Mouse (Mus musculus): Measurements from ENCODE around the gene Hist2h2aa1.
"Not testable (repeated sequence)": the region's sequence is repeated elsewhere in the genome, so short reads cannot be mapped to it uniquely, and the experiment has no call there.

Hist2h2aa1 gene

DNA sequence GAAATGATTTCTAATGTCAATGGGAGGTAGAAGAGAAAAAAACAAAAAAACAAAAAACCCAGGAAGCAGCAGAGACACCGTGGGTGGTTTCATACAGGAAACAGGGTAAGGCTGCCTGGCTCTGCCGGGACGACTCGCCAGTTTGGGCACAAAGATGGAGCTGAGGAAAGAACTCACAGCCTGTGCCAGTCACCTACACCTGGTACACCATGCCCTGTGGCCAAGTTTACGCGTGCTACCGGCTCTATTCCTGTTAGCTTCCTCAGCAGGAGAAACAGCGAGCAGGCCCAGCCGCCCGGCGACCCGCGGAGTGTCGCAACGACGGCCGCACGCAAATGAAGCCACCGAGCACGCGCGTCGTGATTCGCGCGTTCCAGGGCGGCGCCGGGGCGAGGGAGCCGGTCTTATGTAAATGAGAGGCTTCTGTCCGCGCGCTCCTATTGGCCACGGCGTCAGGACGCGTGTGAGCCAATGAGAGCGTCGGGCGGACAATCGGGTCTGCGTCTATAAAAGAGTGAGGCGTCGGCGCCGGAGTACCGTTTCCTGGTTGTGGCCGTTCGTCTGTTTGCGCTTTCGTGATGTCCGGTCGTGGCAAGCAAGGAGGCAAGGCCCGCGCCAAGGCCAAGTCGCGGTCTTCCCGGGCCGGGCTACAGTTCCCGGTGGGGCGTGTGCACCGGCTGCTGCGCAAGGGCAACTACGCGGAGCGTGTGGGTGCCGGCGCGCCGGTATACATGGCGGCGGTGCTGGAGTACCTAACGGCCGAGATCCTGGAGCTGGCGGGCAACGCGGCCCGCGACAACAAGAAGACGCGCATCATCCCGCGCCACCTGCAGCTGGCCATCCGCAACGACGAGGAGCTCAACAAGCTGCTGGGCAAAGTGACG, at the start of gene Hist2h2aa1:
Gene Hist2h2aa1, plus strand, starts transcription at position 495 of the 884 bp plus-strand sequence.
- DNase-seq (ENCODE audit: low spot score): peak; percentile 75

GRCm38 (mm10) chr3:96195616-96196313, 49.5 kb upstream of the Hist2h2aa1 start:
- no peak for DNase-seq (ENCODE audit: low spot score)

- no peak for DNase-seq (ENCODE audit: low spot score)
These were observed 48.7 kb upstream of the Hist2h2aa1 start for GRCm38 (mm10) chr3:96196437-96197128.

DNA sequence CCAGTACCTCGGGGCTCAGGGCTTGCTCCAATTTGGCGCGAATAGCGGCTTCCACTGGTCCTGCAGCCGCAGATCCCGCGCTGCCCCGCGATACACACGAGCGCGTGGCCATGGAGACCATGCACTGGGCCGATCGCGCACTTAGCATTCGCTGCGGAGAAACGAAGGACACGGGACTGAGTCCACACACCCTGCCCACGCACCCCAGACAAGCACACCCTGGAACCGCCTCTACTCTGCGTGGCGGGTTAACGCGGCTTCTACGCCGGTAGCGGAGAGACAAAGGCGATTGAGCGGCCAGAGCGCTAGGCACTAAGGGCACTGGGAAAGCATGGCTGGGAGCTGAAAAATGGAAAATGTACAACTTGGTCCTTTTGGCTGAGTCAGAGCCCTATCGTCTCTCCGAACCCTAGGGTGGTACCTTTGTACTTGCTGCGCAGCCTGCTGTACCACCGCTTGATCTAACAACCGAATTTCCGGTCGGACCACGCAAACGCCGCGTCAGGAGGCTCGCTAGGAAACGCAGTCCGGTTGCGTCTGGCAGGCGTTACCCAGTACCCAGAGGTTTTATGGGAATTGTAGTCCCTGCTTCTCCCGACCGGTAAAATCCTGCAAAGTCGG, 48.1 kb upstream of the Hist2h2aa1 start:
- peak; percentile 72 for DNase-seq (ENCODE audit: low spot score)

- no peak for DNase-seq (ENCODE audit: low spot score)
These were observed 47.1 kb upstream of the Hist2h2aa1 start for GRCm38 (mm10) chr3:96198181-96198580.

- DNase-seq (ENCODE audit: low spot score): not testable (repeated sequence)
These were observed 46.6 kb upstream of the Hist2h2aa1 start for GRCm38 (mm10) chr3:96198601-96199251.

GRCm38 (mm10) chr3:96199731-96200130, 45.6 kb upstream of the Hist2h2aa1 start:
- DNase-seq (ENCODE audit: low spot score): no peak

GRCm38 (mm10) chr3:96207819-96208218, 37.5 kb upstream of the Hist2h2aa1 start:
- DNase-seq (ENCODE audit: low spot score): no peak

DNA sequence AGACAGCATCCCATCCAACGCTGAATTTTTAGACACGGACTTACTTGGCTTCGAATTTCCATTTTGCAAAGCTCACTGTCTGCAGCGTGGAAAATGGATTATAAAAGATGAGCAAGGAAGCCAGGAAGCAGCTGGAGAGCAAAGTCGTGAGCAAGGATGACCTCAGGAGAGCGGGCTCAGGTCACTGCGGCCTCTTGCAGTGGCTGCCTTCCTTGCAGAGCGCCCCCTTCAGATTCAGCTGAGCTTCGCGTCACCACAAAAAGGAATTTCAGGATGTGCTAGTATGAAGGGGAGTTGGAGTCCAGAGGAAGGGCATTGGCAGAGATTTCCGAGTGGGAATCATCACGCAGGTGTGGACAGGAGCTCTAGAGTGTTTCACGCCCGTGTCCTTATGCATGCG, 36.1 kb upstream of the Hist2h2aa1 start:
- no peak for DNase-seq (ENCODE audit: low spot score)

GRCm38 (mm10) chr3:96219191-96219641, 26.1 kb upstream of the Hist2h2aa1 start:
- no peak for DNase-seq (ENCODE audit: low spot score)

GRCm38 (mm10) chr3:96219661-96220130, 25.6 kb upstream of the Hist2h2aa1 start, which contains the start of the genes Bola1 and Hist2h2ab:
TSS of gene Bola1 (minus strand) at chr3:96219709.
TSS of gene Hist2h2ab (plus strand) at chr3:96219865.
- peak; percentile 56 for DNase-seq (ENCODE audit: low spot score)

DNA sequence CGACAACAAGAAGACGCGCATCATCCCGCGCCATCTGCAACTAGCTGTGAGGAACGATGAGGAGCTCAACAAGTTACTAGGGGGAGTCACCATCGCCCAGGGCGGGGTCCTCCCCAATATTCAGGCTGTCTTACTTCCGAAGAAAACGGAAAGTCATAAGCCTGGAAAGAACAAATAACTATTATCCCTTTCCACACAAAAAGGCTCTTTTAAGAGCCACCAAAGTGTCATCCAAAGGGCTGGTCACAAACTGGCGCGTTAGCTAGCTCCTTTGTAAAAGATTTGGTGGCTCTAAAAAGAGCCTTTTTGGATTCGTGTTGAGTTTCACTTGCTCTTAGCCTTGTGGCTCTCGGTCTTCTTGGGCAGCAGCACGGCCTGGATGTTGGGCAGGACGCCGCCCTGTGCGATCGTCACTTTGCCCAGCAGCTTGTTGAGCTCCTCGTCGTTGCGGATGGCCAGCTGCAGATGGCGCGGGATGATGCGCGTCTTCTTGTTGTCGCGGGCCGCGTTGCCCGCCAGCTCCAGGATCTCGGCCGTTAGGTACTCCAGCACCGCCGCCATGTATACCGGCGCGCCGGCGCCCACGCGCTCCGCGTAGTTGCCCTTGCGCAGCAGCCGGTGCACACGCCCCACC, 25.0 kb upstream of the Hist2h2aa1 start:
- peak; percentile 19 for DNase-seq (ENCODE audit: low spot score)

DNA sequence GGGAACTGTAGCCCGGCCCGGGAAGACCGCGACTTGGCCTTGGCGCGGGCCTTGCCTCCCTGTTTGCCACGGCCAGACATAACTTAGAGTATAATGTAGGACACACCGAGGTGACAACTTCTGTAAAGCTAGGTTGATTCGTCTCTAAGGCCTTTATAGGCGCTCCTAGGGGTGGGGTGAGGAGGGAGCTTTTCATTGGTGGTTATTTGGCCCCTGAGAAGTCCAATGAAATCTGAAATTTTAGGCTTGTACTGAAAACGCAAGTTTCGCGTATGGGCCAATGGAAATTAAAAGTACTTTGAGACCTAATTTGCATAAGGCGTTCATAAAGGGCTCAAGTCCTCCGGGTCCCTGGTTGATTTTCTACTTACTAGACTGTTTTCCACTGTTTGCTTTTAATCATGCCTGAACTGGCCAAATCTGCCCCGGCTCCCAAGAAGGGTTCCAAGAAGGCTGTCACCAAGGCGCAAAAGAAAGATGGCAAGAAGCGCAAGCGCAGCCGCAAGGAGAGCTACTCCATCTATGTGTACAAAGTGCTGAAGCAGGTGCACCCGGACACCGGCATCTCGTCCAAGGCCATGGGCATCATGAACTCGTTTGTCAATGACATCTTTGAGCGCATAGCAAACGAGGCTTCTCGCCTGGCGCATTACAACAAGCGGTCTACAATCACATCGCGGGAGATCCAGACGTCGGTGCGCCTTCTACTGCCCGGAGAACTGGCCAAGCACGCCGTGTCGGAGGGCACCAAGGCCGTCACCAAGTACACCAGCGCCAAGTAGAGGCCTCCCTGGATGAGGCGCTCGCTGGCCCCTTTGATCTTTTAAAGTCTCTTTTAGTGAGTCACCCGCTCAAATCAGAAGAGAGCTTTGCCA, 24.3 kb upstream of the Hist2h2aa1 start, which contains the start of the genes Hist2h2ac and Hist2h2be:
Gene Hist2h2ac, minus strand, starts transcription at position 116 of the 875 bp plus-strand sequence.
Gene Hist2h2be, plus strand, starts transcription at position 355 of the 875 bp plus-strand sequence.
- DNase-seq (ENCODE audit: low spot score): peak; percentile 62

- DNase-seq (ENCODE audit: low spot score): no peak
These were observed 23.7 kb upstream of the Hist2h2aa1 start for GRCm38 (mm10) chr3:96221640-96222038.

- DNase-seq (ENCODE audit: low spot score): no peak
These were observed 22.5 kb upstream of the Hist2h2aa1 start for GRCm38 (mm10) chr3:96222774-96223173.

- DNase-seq (ENCODE audit: low spot score): no peak
These were observed 19.9 kb upstream of the Hist2h2aa1 start for GRCm38 (mm10) chr3:96225421-96225820.

DNA sequence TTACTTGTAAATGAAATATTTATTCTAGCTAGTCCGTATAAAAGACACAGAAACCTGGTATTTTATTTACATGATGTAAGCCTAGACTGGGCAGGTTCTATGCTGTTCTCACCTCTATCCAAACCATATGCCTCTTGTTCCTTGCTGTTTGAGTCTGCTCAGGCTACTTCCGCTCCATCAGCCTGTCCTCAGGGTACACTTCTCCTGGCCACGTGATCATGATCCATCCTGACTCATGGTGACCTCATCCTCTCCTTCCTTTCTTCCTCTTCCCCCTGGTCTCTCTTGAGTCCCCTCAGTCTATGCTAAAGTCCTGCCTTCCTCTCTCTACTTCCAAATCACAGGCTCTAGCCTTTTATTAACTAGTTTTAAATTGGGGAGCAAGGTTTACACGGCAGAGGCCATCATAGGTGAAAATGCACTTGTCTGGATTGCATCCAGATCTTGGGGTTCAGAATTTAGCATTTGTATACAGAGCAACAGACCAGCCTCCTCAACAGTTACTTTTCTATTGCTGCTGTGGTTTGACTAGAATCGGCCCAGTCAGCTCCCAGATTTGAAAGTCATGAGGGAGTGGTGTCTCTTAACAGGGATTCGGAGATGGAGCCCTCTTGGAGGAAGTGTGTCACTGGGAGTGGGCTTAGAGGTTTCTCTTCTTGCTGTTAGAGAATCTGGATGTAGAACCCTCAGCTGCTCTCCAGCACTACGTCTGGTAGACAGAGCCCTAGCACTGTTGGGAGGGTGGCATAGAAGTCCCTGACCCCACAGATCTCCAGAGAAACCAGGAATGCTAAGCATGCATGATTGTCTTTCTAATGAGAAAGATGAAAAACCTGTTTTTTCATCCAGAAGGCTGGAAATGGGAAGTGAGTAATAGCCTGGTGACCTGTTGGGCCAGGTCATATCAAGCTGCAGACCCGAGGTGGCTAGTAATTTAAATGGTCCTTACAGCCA, 18.3 kb upstream of the Hist2h2aa1 start:
- DNase-seq (ENCODE audit: low spot score): no peak

DNA sequence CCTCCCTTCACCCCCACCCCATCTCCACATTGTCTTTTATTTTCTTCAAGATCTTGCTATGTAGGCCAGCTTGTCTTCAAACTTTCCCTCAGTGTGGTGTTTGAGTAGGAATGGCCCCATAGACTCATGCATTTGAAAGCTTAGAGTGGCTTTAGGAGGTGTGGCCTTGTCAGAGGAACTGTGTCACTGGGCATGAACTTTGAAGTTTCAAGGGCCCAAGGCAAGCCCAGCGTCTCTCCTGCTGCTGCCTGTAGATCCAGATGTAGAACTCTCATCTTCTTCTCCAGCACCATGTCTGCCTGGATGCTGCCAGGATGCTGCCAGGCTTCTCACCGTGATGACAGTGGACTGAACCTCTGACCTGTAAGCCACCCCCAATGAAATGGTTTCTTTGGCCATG, 16.5 kb upstream of the Hist2h2aa1 start:
- no peak for DNase-seq (ENCODE audit: low spot score)

Data from urinary bladder, postnatal 25 days (tissue).